Mouse (Mus musculus): ENCODE results near the gene Bco2. TPM values are rescaled to one million over a fixed set of nuclear protein-coding genes. Genes with fewer than 3 reads are reported as not detected.

Bco2 gene
- total RNA-seq, 4 experiments from 2014 or later: 3.2 to 5.4 (median 4.1) TPM

GRCm38 (mm10) chr9:50518781-50519180, 36.2 kb downstream of the Bco2 start:
- DNase-seq (ENCODE audit: low spot score in 2 of 2): no peak

- DNase-seq (ENCODE audit: low spot score in 2 of 2): no peak
Measured at GRCm38 (mm10) chr9:50515462-50515861, 39.5 kb downstream of the Bco2 start.

GRCm38 (mm10) chr9:50507570-50507969, 47.4 kb downstream of the Bco2 start:
- no peak for DNase-seq (ENCODE audit: low spot score in 2 of 2)

- no peak for DNase-seq (ENCODE audit: low spot score in 2 of 2)
Measured at GRCm38 (mm10) chr9:50505405-50505804, 49.6 kb downstream of the Bco2 start.

GRCm38 (mm10) chr9:50502949-50503348, 52.0 kb downstream of the Bco2 start:
- DNase-seq (ENCODE audit: low spot score in 2 of 2): no peak

GRCm38 (mm10) chr9:50500974-50501501, 53.9 kb downstream of the Bco2 start:
- DNase-seq (ENCODE audit: low spot score in 2 of 2): no peak

GRCm38 (mm10) chr9:50500467-50500973, 54.5 kb downstream of the Bco2 start:
- no peak for DNase-seq (ENCODE audit: low spot score in 2 of 2)

- DNase-seq (ENCODE audit: low spot score in 2 of 2): no peak
Measured at GRCm38 (mm10) chr9:50499781-50500180, 55.2 kb downstream of the Bco2 start.

GRCm38 (mm10) chr9:50498815-50499214, 56.2 kb downstream of the Bco2 start:
- DNase-seq (ENCODE audit: low spot score in 2 of 2): no peak

- no peak for DNase-seq (ENCODE audit: low spot score in 2 of 2)
Measured at GRCm38 (mm10) chr9:50497536-50497935, 57.4 kb downstream of the Bco2 start.

GRCm38 (mm10) chr9:50497076-50497475, 57.9 kb downstream of the Bco2 start:
- no peak for DNase-seq (ENCODE audit: low spot score in 2 of 2)

- no peak for DNase-seq (ENCODE audit: low spot score in 2 of 2)
Measured at GRCm38 (mm10) chr9:50496546-50496945, 58.4 kb downstream of the Bco2 start.

GRCm38 (mm10) chr9:50496151-50496505, 58.9 kb downstream of the Bco2 start:
- no peak for DNase-seq (ENCODE audit: low spot score in 2 of 2)

- no peak for DNase-seq (ENCODE audit: low spot score in 2 of 2)
Measured at GRCm38 (mm10) chr9:50495405-50496150, 59.4 kb downstream of the Bco2 start.

GRCm38 (mm10) chr9:50494311-50494710, 60.7 kb downstream of the Bco2 start, which contains the start of gene Plet1:
Gene Plet1, plus strand, starts transcription at chr9:50494525.
- DNase-seq (ENCODE audit: low spot score in 2 of 2): no peak

GRCm38 (mm10) chr9:50493777-50494176, 61.2 kb downstream of the Bco2 start:
- no peak for DNase-seq (ENCODE audit: low spot score in 2 of 2)

- DNase-seq (ENCODE audit: low spot score in 2 of 2): no peak
Measured at GRCm38 (mm10) chr9:50491531-50492045, 63.4 kb downstream of the Bco2 start.

- DNase-seq (ENCODE audit: low spot score in 2 of 2): no peak
Measured at GRCm38 (mm10) chr9:50490836-50491235, 64.1 kb downstream of the Bco2 start.

- DNase-seq (ENCODE audit: low spot score in 2 of 2): no peak
Measured at GRCm38 (mm10) chr9:50485521-50485920, 69.5 kb downstream of the Bco2 start.

Measured in layer of hippocampus, adult 8-10 months (tissue).